In the genomic region with DNA sequence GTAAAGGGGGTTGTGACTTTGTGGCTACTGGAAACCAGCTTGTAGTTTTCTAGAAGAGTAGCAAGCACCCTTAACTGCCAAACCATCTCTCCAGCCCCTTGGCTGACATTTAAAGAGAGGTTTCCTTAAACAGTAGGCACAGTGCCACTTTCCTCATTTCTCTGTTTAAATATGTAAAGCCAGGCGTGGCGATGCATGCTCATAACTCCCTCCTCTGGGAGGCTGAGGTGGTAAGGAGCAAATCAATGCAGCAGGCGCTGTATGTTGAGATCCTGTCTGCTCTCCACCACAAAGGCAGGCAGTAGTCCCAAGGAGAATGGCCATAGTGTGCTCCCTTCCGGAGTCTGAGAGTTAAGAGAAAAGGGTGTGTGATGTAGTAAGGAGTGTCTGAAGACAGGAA, we compare ENCODE assay signal across 21 mouse cellular contexts. TPM values are rescaled to one million over a fixed set of nuclear protein-coding genes. Genes with fewer than 3 reads are reported as not detected.
DNase-seq lines count a peak whose midpoint lies in the region; ATAC-seq and TF ChIP-seq lines count a peak whose summit lies in the region.
"Had no signal": no experiment of that assay in that cellular context is flagged by ENCODE, and none has a peak within 500 bp of the region (broad histone marks: within the 10 kb centered on the region; RNA-seq: fewer than 3 reads in every experiment).

No protein-coding gene starts in this region.

- no peak overlapping the region for H3K9ac ChIP-seq in lung, embryonic 14.5 days
- 0 out of 2 replicates have a peak overlapping the region, but pooled peaks have one; percentile 1 for H3K9ac ChIP-seq in midbrain, embryonic 16.5 days (ENCODE audit: low read depth, low read length)
- no peak overlapping the region for H3K9ac ChIP-seq in midbrain, embryonic 11.5 days (ENCODE audit: low read length)
- H3K9ac ChIP-seq in stomach, embryonic 15.5 days = no peak overlapping the region
- no peak overlapping the region for H3K9ac ChIP-seq in forebrain, embryonic 12.5 days
- H3K9ac ChIP-seq: embryonic facial prominence, embryonic 13.5 days; heart, embryonic 13.5 days had no signal

- ATAC-seq in lung, embryonic 14.5 days (ENCODE audit: insufficient read depth) = no peak
- ATAC-seq in midbrain, embryonic 16.5 days = no peak
- no peak for ATAC-seq in midbrain, embryonic 11.5 days (ENCODE audit: low FRiP score)
- ATAC-seq in stomach, embryonic 15.5 days (ENCODE audit: insufficient read depth, low FRiP score, low read depth) = no peak
- no peak for ATAC-seq in forebrain, embryonic 12.5 days (ENCODE audit: low FRiP score)
- ATAC-seq: CD4-positive, CD25-positive, alpha-beta regulatory T cell, adult 4 months; forebrain, embryonic 14.5 days had no signal

- H3K4me2 ChIP-seq in lung, embryonic 14.5 days = no peak overlapping the region
- H3K4me2 ChIP-seq in midbrain, embryonic 16.5 days (ENCODE audit: low read length) = no peak overlapping the region
- no peak overlapping the region for H3K4me2 ChIP-seq in midbrain, embryonic 11.5 days
- H3K4me2 ChIP-seq in stomach, embryonic 15.5 days = no peak overlapping the region
- H3K4me2 ChIP-seq in forebrain, embryonic 12.5 days = no peak overlapping the region
- H3K4me2 ChIP-seq: embryonic facial prominence, embryonic 13.5 days; heart, embryonic 13.5 days had no signal

- no peak overlapping the region for H3K27ac ChIP-seq in lung, embryonic 14.5 days (ENCODE audit: low read depth)
- no peak overlapping the region for H3K27ac ChIP-seq in midbrain, embryonic 16.5 days (ENCODE audit: low read length)
- no peak overlapping the region for H3K27ac ChIP-seq in midbrain, embryonic 11.5 days (ENCODE audit: low read depth, low read length)
- H3K27ac ChIP-seq in embryonic facial prominence, embryonic 10.5 days (replicated peaks) = peak overlapping the region; percentile 24
- H3K27ac ChIP-seq in stomach, embryonic 15.5 days = 0 out of 2 replicates have a peak overlapping the region, but pooled peaks have one; percentile 16
- no peak overlapping the region for H3K27ac ChIP-seq in forebrain, embryonic 12.5 days
- H3K27ac ChIP-seq: embryonic facial prominence, embryonic 13.5 days; gastrocnemius, adult 2 months; heart, embryonic 13.5 days had no signal

- WGBS in lung, embryonic 14.5 days = 56% methylated on average over 4 of the region's 4 CpGs
- 49% methylated on average over 4 of the region's 4 CpGs for WGBS in midbrain, embryonic 16.5 days
- WGBS in midbrain, embryonic 11.5 days = 70% methylated on average over 4 of the region's 4 CpGs
- WGBS in embryonic facial prominence, embryonic 10.5 days = 80% methylated on average over 4 of the region's 4 CpGs
- WGBS in stomach, embryonic 15.5 days = 52% methylated on average over 4 of the region's 4 CpGs
- WGBS in forebrain, embryonic 12.5 days = 81% methylated on average over 4 of the region's 4 CpGs

- DNase-seq in lung, embryonic 14.5 days = peak; percentile 20
- no peak for DNase-seq in lung, postnatal 10 days
- no peak for DNase-seq in midbrain, embryonic 11.5 days (ENCODE audit: low spot score, missing footprints)
- no peak for DNase-seq in embryonic facial prominence, embryonic 10.5 days (ENCODE audit: low spot score)
- no peak for DNase-seq in left cerebral cortex, postnatal 36 days (ENCODE audit: low spot score in 2 of 2)
- DNase-seq: adrenal gland, postnatal 10 days; B cell, adult 2 months; cerebellum, adult 11-12 months; cerebellum, adult 9-10 months; cerebellum, postnatal 25 days; gastrocnemius, adult 2 months; gastrocnemius, postnatal 25 days; heart, postnatal 36 days had no signal

- TF ChIP-seq CTCF in lung, embryonic 14.5 days (IDR thresholded peaks at IDR 0.05; ENCODE audit: low read depth) = 0 out of 2 replicates have a peak, but pooled peaks have one; percentile 21

- H3K9me3 ChIP-seq in lung, embryonic 14.5 days (ENCODE audit: low read depth, low read length) = no peaks in the 10 kb centered on the region
- H3K9me3 ChIP-seq in midbrain, embryonic 16.5 days (replicated peaks; ENCODE audit: control insufficient read depth, low read length, poor library complexity, severe bottlenecking) = no peaks in the 10 kb centered on the region
- H3K9me3 ChIP-seq in midbrain, embryonic 11.5 days (ENCODE audit: control insufficient read depth, low read length) = no peaks in the 10 kb centered on the region
- H3K9me3 ChIP-seq in embryonic facial prominence, embryonic 10.5 days = no peaks in the 10 kb centered on the region
- H3K9me3 ChIP-seq in stomach, embryonic 15.5 days = no peaks in the 10 kb centered on the region
- H3K9me3 ChIP-seq in forebrain, embryonic 12.5 days = no peaks in the 10 kb centered on the region
- H3K9me3 ChIP-seq: embryonic facial prominence, embryonic 13.5 days; G1E; heart, embryonic 13.5 days had no signal

- H3K36me3 ChIP-seq in lung, embryonic 14.5 days (ENCODE audit: insufficient read depth) = no peaks in the 10 kb centered on the region
- no peaks in the 10 kb centered on the region for H3K36me3 ChIP-seq in midbrain, embryonic 16.5 days (ENCODE audit: control insufficient read depth, insufficient read depth, low read length)
- H3K36me3 ChIP-seq in midbrain, embryonic 11.5 days (ENCODE audit: control insufficient read depth, insufficient read depth, low read length) = no peaks in the 10 kb centered on the region
- H3K36me3 ChIP-seq in embryonic facial prominence, embryonic 10.5 days (replicated peaks) = no peaks in the 10 kb centered on the region
- H3K36me3 ChIP-seq in stomach, embryonic 15.5 days = no peaks in the 10 kb centered on the region
- no peaks in the 10 kb centered on the region for H3K36me3 ChIP-seq in forebrain, embryonic 12.5 days (replicated peaks)
- H3K36me3 ChIP-seq: embryonic facial prominence, embryonic 13.5 days; heart, embryonic 13.5 days had no signal

- H3K27me3 ChIP-seq in lung, embryonic 14.5 days (ENCODE audit: insufficient read depth, low read length) = no peaks in the 10 kb centered on the region
- H3K27me3 ChIP-seq in midbrain, embryonic 16.5 days (ENCODE audit: control insufficient read depth, insufficient read depth, low read depth, low read length) = no peaks in the 10 kb centered on the region
- no peaks in the 10 kb centered on the region for H3K27me3 ChIP-seq in midbrain, embryonic 11.5 days (ENCODE audit: control insufficient read depth, insufficient read depth, low read length)
- H3K27me3 ChIP-seq in embryonic facial prominence, embryonic 10.5 days (replicated peaks; ENCODE audit: low read depth, poor library complexity, severe bottlenecking) = no peaks in the 10 kb centered on the region
- H3K27me3 ChIP-seq in stomach, embryonic 15.5 days (replicated peaks) = no peaks in the 10 kb centered on the region
- H3K27me3 ChIP-seq in forebrain, embryonic 12.5 days = no peaks in the 10 kb centered on the region
- H3K27me3 ChIP-seq: embryonic facial prominence, embryonic 13.5 days; heart, embryonic 13.5 days had no signal

- H3K4me1 ChIP-seq in lung, embryonic 14.5 days (ENCODE audit: insufficient read depth) = 0 out of 2 replicates have a peak, but pooled peaks cover 6% of the 10 kb centered on the region
- peaks cover 14% of the 10 kb centered on the region for H3K4me1 ChIP-seq in midbrain, embryonic 16.5 days (ENCODE audit: control insufficient read depth, insufficient read depth, low read length)
- peaks cover 6% of the 10 kb centered on the region for H3K4me1 ChIP-seq in midbrain, embryonic 11.5 days (ENCODE audit: control insufficient read depth, insufficient read depth, low read length)
- peaks cover 34% of the 10 kb centered on the region for H3K4me1 ChIP-seq in embryonic facial prominence, embryonic 10.5 days
- peaks cover 8% of the 10 kb centered on the region; the same call in 1 of the 2 replicates for H3K4me1 ChIP-seq in stomach, embryonic 15.5 days
- H3K4me1 ChIP-seq in forebrain, embryonic 12.5 days = peaks cover 22% of the 10 kb centered on the region

- intact Hi-C loops in left cerebral cortex, postnatal 36 days (cut with DNase I) = no loop called here

- H3K4me3 ChIP-seq in lung, embryonic 14.5 days (ENCODE audit: low read depth, low read length) = no peak overlapping the region
- H3K4me3 ChIP-seq in midbrain, embryonic 16.5 days (ENCODE audit: low read depth, low read length) = no peak overlapping the region
- H3K4me3 ChIP-seq in midbrain, embryonic 11.5 days (ENCODE audit: low read depth, low read length) = no peak overlapping the region
- no peak overlapping the region for H3K4me3 ChIP-seq in embryonic facial prominence, embryonic 10.5 days
- H3K4me3 ChIP-seq in stomach, embryonic 15.5 days (replicated peaks) = no peak overlapping the region
- H3K4me3 ChIP-seq in forebrain, embryonic 12.5 days (replicated peaks) = no peak overlapping the region
- H3K4me3 ChIP-seq: embryonic facial prominence, embryonic 13.5 days; gastrocnemius, adult 2 months; heart, embryonic 13.5 days had no signal

RNA-seq across cellular contexts. Expression of gene Casd1, which starts 2.9 kb away (rescaled TPM):
- polyA plus RNA-seq in lung, embryonic 14.5 days (2014; fragmentation: Nextera tagmentation; extraction: Ambion mirVana) = 43.3 and 46.5 TPM in 2 replicates
- polyA plus RNA-seq in midbrain, embryonic 16.5 days (2015; fragmentation: Nextera tagmentation; extraction: Ambion mirVana) = 48.6 and 49.4 TPM in 2 replicates
- 47.5 and 47.6 TPM in 2 replicates for polyA plus RNA-seq in midbrain, embryonic 11.5 days (2014; fragmentation: Nextera tagmentation; extraction: Ambion mirVana)
- polyA plus RNA-seq in embryonic facial prominence, embryonic 10.5 days (2016; fragmentation: Nextera tagmentation; extraction: Ambion mirVana) = 48.0 and 48.5 TPM in 2 replicates
- 25.2 and 25.5 TPM in 2 replicates for polyA plus RNA-seq in stomach, embryonic 15.5 days (2015; fragmentation: Nextera tagmentation; extraction: Ambion mirVana)
- polyA plus RNA-seq in forebrain, embryonic 12.5 days (2016; fragmentation: Nextera tagmentation; extraction: Ambion mirVana) = 35.3 and 36.7 TPM in 2 replicates
- 10 to 100 TPM; 47.4 to 51.7 TPM for total RNA-seq in left cerebral cortex, postnatal 36 days (2021)

Comparison
In these comparisons a context has a peak if more than half of its experiments do, and no peak if none do; other contexts are left out.
1. H3K27ac ChIP-seq: peak in embryonic facial prominence, embryonic 10.5 days (single experiment) and stomach, embryonic 15.5 days (single experiment); none in lung, embryonic 14.5 days (single experiment), midbrain, embryonic 16.5 days (single experiment), midbrain, embryonic 11.5 days (single experiment) and forebrain, embryonic 12.5 days (single experiment).